Mouse (Mus musculus) embryonic facial prominence, embryonic 13.5 days (tissue): ENCODE data around the gene Neu1. TPM values are rescaled to one million over a fixed set of nuclear protein-coding genes. Genes with fewer than 3 reads are reported as not detected.
"Not testable (repeated sequence)": the region's sequence is repeated elsewhere in the genome, so short reads cannot be mapped to it uniquely, and the experiment has no call there.

Experiments
- ATAC-seq: fragments of 200-750 bp; cut with Nextera tagmentation; 2 replicates; pipeline ENCODE4 v1.8.0; 2017; ENCODE audit warnings: low read depth; ENCODE audit not compliant: insufficient number of reproducible peaks, insufficient read depth, low FRiP score, low TSS enrichment
- H3K27ac ChIP-seq: fragments of 300-500 bp; sonication (generic); 2 replicates; pipeline ENCODE4 v1.5.1; 2015; ENCODE audit warnings: moderate library complexity, mild to moderate bottlenecking, inconsistent platforms
- H3K27me3 ChIP-seq: fragments of 300-500 bp; sonication (generic); 2 replicates; pipeline ENCODE4 v1.6.1; 2015; ENCODE audit warnings: mild to moderate bottlenecking, inconsistent platforms
- H3K36me3 ChIP-seq: fragments of 300-500 bp; sonication (generic); 2 replicates; pipeline ENCODE4 v1.6.1; 2015; ENCODE audit warnings: mild to moderate bottlenecking, inconsistent platforms
- H3K4me1 ChIP-seq: fragments of 300-500 bp; sonication (generic); 2 replicates; pipeline ENCODE4 v1.6.1; 2015; ENCODE audit warnings: inconsistent platforms
- H3K4me2 ChIP-seq: fragments of 300-500 bp; sonication (generic); 2 replicates; pipeline ENCODE4 v1.6.1; 2015; ENCODE audit warnings: moderate library complexity, mild to moderate bottlenecking, inconsistent platforms
- H3K4me3 ChIP-seq: fragments of 300-500 bp; sonication (generic); 2 replicates; pipeline ENCODE4 v1.5.1; 2015; ENCODE audit warnings: mild to moderate bottlenecking, inconsistent platforms
- H3K9ac ChIP-seq: fragments of 300-500 bp; sonication (generic); 2 replicates; pipeline ENCODE4 v1.6.1; 2015; ENCODE audit warnings: mild to moderate bottlenecking, inconsistent platforms
- H3K9me3 ChIP-seq: fragments of 300-500 bp; sonication (generic); 2 replicates; pipeline ENCODE4 v1.6.1; 2016; ENCODE audit warnings: inconsistent platforms
- WGBS: fragments of 180-500 bp; shearing (Covaris S2); methylation state at CpG from one replicate; pipeline ENCODE4 v1.1.7; 2015; ENCODE audit warnings: mixed read lengths; 5-methylcytosine and 5-hydroxymethylcytosine counted together
- polyA plus RNA-seq: library from polyadenylated mRNA; unstranded; fragments of >200 nt; fragmentation: Nextera tagmentation; extraction: Ambion mirVana; gene quantifications from 2 replicates; pipeline ENCODE4 v1.2.1, GENCODE M21; 2015

The Neu1 gene
- polyA plus RNA-seq, 1 experiment from 2014 or later = 18.8 TPM

GRCm38 (mm10) chr17:34934031-34934430 lies 3.0 kb downstream of the Neu1 start:
- Histone ChIP-seq H3K27me3 (no peaks in the 10 kb centered on the region; the same call in 1 of the 2 replicates), H3K9ac (peak overlapping the region; percentile 49; the same call in 1 of the 2 replicates), H3K36me3 (peaks cover 9% of the 10 kb centered on the region; the same call in 1 of the 2 replicates), H3K4me2 (peak overlapping the region; percentile 22), H3K9me3 (no peaks in the 10 kb centered on the region), H3K4me1 (peaks cover 26% of the 10 kb centered on the region), H3K4me3 (no peak overlapping the region), H3K27ac (no peak overlapping the region)
- WGBS = 39% methylated on average over 24 of the region's 24 CpGs
- no peak for ATAC-seq

DNA sequence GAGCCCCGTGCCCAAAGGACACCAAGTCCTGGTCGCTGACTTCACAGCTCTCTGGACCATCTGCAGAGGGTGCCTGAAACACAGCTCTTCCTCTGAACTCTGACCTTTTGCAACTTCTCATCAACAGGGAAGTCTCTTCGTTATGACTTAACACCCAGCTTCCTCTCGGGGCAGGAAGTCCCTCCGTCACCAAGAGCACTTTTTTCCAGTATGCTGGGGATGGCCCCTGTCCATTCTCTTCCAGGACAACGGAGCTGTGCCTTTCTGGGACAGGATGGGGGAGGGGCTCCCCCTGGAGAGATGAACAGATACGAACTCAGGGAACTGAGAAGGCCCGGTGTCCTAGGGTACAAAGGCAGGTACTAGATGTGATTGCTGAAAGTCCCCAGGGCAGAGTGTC lies 3.8 kb downstream of the Neu1 start:
- no peak overlapping the region for H3K27ac ChIP-seq
- WGBS = 33% methylated on average over 8 of the region's 8 CpGs
- no peak overlapping the region for H3K4me2 ChIP-seq
- no peaks in the 10 kb centered on the region; the same call in 1 of the 2 replicates for H3K27me3 ChIP-seq
- no peak for ATAC-seq
- no peak overlapping the region for H3K4me3 ChIP-seq
- peaks cover 26% of the 10 kb centered on the region for H3K4me1 ChIP-seq
- peaks cover 9% of the 10 kb centered on the region; the same call in 1 of the 2 replicates for H3K36me3 ChIP-seq
- H3K9ac ChIP-seq = peak overlapping the region; percentile 49; the same call in 1 of the 2 replicates
- no peaks in the 10 kb centered on the region for H3K9me3 ChIP-seq

DNA sequence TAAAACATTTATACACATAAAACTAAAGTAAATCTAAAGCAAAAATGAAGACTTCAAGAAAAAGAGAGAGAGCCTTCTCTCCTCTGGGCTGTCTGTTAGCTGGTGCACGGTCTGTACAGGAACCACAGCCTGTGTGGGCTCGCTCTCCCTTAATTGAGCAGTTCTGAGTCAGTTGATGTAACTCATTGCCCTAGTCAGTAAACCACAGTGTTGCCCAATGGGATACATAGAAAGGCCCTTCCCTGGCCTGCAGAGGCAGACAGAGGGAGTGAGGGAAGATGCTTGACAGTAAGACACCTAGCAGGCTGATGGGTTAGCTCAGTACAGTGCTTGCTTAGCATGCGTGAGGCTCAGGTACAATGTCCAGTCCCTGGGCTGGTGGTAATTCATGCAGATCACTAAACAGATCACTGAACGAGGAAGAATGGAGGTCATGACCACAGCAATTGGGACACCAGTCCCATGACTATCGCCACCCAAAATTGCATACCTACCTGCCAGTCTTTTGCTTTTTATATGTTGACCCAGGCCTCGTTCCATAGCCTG lies 7.0 kb downstream of the Neu1 start:
- no peak for ATAC-seq
- H3K9me3 ChIP-seq = no peaks in the 10 kb centered on the region
- peaks cover 9% of the 10 kb centered on the region; the same call in 1 of the 2 replicates for H3K36me3 ChIP-seq
- H3K4me1 ChIP-seq = peaks cover 21% of the 10 kb centered on the region
- no peak overlapping the region for H3K4me2 ChIP-seq
- H3K9ac ChIP-seq = no peak overlapping the region
- H3K27ac ChIP-seq = no peak overlapping the region
- no peaks in the 10 kb centered on the region; the same call in 1 of the 2 replicates for H3K27me3 ChIP-seq
- no peak overlapping the region for H3K4me3 ChIP-seq
- WGBS = 81% methylated on average over 6 of the region's 6 CpGs

GRCm38 (mm10) chr17:34941344-34942041 lies 10.4 kb downstream of the Neu1 start:
- Histone ChIP-seq H3K9ac (peak overlapping the region; percentile 65), H3K27ac (no peak overlapping the region), H3K4me2 (peak overlapping the region; percentile 52), H3K27me3 (no peaks in the 10 kb centered on the region), H3K4me3 (peak overlapping the region; percentile 30), H3K9me3 (no peaks in the 10 kb centered on the region), H3K4me1 (peaks cover 6% of the 10 kb centered on the region), H3K36me3 (no peaks in the 10 kb centered on the region)
- 6% methylated on average over 15 of the region's 15 CpGs for WGBS
- ATAC-seq = no peak

GRCm38 (mm10) chr17:34943128-34943815 lies 12.2 kb downstream of the Neu1 start:
- WGBS = 83% methylated on average over 4 of the region's 4 CpGs
- no peak overlapping the region for H3K27ac ChIP-seq
- no peaks in the 10 kb centered on the region for H3K9me3 ChIP-seq
- no peak for ATAC-seq
- H3K4me3 ChIP-seq = no peak overlapping the region
- H3K27me3 ChIP-seq = no peaks in the 10 kb centered on the region
- no peak overlapping the region for H3K9ac ChIP-seq
- no peaks in the 10 kb centered on the region for H3K36me3 ChIP-seq
- no peak overlapping the region for H3K4me2 ChIP-seq
- peaks cover 6% of the 10 kb centered on the region for H3K4me1 ChIP-seq

GRCm38 (mm10) chr17:34944362-34944761 lies 13.3 kb downstream of the Neu1 start:
- H3K27me3 ChIP-seq = no peaks in the 10 kb centered on the region
- H3K27ac ChIP-seq = no peak overlapping the region
- no peak for ATAC-seq
- H3K9ac ChIP-seq = no peak overlapping the region
- H3K4me2 ChIP-seq = no peak overlapping the region
- peaks cover under 1% of the 10 kb centered on the region for H3K36me3 ChIP-seq
- no peaks in the 10 kb centered on the region for H3K9me3 ChIP-seq
- no peak overlapping the region for H3K4me3 ChIP-seq
- H3K4me1 ChIP-seq = peaks cover 6% of the 10 kb centered on the region

- H3K4me2 ChIP-seq = no peak overlapping the region
- ATAC-seq = no peak
- H3K4me1 ChIP-seq = peaks cover 13% of the 10 kb centered on the region
- WGBS = 94% methylated on average over 5 of the region's 5 CpGs
- no peak overlapping the region for H3K27ac ChIP-seq
- peaks cover 20% of the 10 kb centered on the region for H3K36me3 ChIP-seq
- H3K27me3 ChIP-seq = no peaks in the 10 kb centered on the region
- no peak overlapping the region for H3K9ac ChIP-seq
- H3K4me3 ChIP-seq = no peak overlapping the region
- H3K9me3 ChIP-seq = no peaks in the 10 kb centered on the region
These were observed 15.6 kb downstream of the Neu1 start for GRCm38 (mm10) chr17:34946486-34947140.

- WGBS = 27% methylated on average over 8 of the region's 8 CpGs
- H3K9ac ChIP-seq = no peak overlapping the region
These were observed 16.6 kb downstream of the Neu1 start for GRCm38 (mm10) chr17:34947606-34948005.

DNA sequence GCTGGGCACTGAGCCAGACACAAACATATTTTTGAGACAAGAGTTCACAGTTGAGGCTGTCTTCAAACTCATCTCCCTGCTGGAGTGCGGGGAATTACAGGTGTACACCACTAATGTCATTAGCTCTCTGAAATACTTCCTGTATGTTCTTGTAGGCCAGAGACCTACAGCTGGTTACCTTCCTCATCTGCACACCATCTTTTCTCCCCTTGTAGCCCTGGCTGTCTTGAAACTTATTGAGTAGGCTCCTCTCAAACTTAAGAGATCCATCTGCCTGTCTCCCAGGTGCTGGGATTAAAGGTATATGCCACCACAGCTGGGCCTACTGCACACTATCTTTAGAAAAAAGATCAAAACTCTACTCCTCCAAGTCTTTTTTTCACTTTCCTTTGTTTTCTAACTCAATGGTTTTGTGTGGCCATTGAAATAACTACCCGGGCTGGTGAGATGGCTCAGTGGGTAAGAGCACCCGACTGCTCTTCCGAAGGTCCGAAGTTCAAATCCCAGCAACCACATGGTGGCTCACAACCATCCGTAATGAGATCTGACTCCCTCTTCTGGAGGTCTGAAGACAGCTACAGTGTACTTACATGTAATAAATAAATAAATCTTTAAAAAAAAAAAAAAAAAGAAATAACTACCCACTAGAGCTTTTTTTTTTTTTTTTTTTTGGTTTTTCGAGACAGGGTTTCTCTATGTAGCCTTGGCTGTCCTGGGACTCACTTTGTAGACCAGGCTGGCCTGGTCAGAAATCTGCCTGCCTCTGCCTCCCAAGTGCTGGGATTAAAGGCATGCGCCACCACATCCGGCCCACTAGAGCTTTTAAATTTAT lies 17.9 kb downstream of the Neu1 start:
- peaks cover 20% of the 10 kb centered on the region for H3K36me3 ChIP-seq
- not testable (repeated sequence) for H3K27ac ChIP-seq, H3K27me3 ChIP-seq, H3K4me2 ChIP-seq, H3K9me3 ChIP-seq, H3K4me3 ChIP-seq, H3K9ac ChIP-seq, ATAC-seq
- 66% methylated on average over 9 of the region's 9 CpGs for WGBS
- peaks cover 10% of the 10 kb centered on the region for H3K4me1 ChIP-seq

More at GRCm38 (mm10) chr17:34947606-34948005, 16.6 kb downstream of the Neu1 start:
- ATAC-seq = no peak
- Histone ChIP-seq H3K4me3 (no peak overlapping the region), H3K4me1 (peaks cover 10% of the 10 kb centered on the region), H3K27me3 (no peaks in the 10 kb centered on the region), H3K9me3 (no peaks in the 10 kb centered on the region), H3K27ac (no peak overlapping the region), H3K4me2 (no peak overlapping the region), H3K36me3 (peaks cover 20% of the 10 kb centered on the region)

- no peak overlapping the region for H3K9ac ChIP-seq
- no peak overlapping the region for H3K4me3 ChIP-seq
- H3K36me3 ChIP-seq = peaks cover 20% of the 10 kb centered on the region
- H3K4me1 ChIP-seq = peaks cover 10% of the 10 kb centered on the region
- no peak for ATAC-seq
- 33% methylated on average over 4 of the region's 4 CpGs for WGBS
- H3K27ac ChIP-seq = no peak overlapping the region
- H3K4me2 ChIP-seq = no peak overlapping the region
- no peaks in the 10 kb centered on the region for H3K9me3 ChIP-seq
- no peaks in the 10 kb centered on the region for H3K27me3 ChIP-seq
These were observed 18.5 kb downstream of the Neu1 start for GRCm38 (mm10) chr17:34949553-34949969.
